Mouse (Mus musculus): ENCODE measurements at regions not wholly inside any gene's neighbourhood (a gene's known extent, or its start where the extent isn't known, plus 50 kb on each side); places are given as distances from the start of the nearest gene placed in this dataset.

DNA sequence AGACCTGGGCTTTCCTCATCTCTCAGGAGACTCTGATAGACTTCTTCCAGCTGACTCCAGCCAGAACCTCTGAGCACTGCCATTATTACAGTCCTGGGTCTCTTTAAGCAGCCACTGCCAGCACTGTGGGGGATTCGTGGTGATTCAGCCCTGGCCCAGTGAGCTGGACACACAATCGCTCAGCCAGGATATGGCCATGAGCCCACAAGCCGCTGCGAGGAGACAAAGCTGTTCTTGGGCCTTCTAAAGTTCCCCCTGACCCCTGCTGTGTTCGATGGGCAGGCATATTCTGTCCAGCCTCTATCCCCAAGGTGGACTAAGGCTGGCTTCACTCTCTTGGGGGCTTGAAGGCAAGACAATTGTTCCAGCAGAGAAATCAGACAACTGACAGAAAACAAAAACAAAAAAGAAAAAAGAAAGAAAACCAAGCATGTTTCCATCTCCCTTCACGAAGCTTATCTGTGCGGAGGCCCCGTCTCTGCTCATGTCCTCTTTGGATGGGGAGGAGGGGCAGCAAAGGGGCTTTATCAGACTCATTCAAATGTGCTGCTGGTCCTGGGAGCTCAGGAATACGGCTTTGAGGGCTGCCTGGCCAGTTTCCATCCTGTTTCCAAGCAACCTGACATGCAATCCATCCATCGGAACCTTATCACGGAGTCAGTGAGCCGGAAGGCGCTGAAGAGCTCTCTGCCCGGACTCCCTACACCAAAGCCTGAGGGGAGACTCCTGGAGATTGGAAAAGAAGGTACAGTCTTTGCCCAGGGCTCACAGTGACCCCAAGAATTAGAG is 362.0 kb downstream of the Sox9 start:
- no peak for TF ChIP-seq POLR2A (IDR thresholded peaks at IDR 0.05; ENCODE audit: low read depth, low read length)
- no peak for TF ChIP-seq CTCF (conservative IDR thresholded peaks at IDR 0.05; ENCODE audit: insufficient read depth, insufficient read length, low read depth, low read length)

Measured in kidney, adult 2 months (tissue).